Mouse (Mus musculus): ENCODE data around the gene Gm28048.

Gene Gm28048

GRCm38 (mm10) chr11:22799987-22800424, 181.9 kb downstream of the Gm28048 start:
- DNase-seq (ENCODE audit: low spot score), result no peak

GRCm38 (mm10) chr11:22798916-22799315, 183.0 kb downstream of the Gm28048 start:
- no peak for DNase-seq (ENCODE audit: low spot score)

- no peak for DNase-seq (ENCODE audit: low spot score)
These were observed 187.2 kb downstream of the Gm28048 start for GRCm38 (mm10) chr11:22794734-22795133.

GRCm38 (mm10) chr11:22793881-22794203, 188.0 kb downstream of the Gm28048 start:
- no peak for DNase-seq (ENCODE audit: low spot score)

GRCm38 (mm10) chr11:22793176-22793880, 188.6 kb downstream of the Gm28048 start:
- no peak for DNase-seq (ENCODE audit: low spot score)

GRCm38 (mm10) chr11:22792149-22792548, 189.7 kb downstream of the Gm28048 start:
- no peak for DNase-seq (ENCODE audit: low spot score)

- DNase-seq (ENCODE audit: low spot score), result no peak
These were observed 190.2 kb downstream of the Gm28048 start for GRCm38 (mm10) chr11:22791726-22792125.

GRCm38 (mm10) chr11:22787833-22788232, 194.1 kb downstream of the Gm28048 start:
- no peak for DNase-seq (ENCODE audit: low spot score)

Data from MN1 (cell line).